22 mouse cellular contexts compared by ENCODE assay signal in the genomic region with DNA sequence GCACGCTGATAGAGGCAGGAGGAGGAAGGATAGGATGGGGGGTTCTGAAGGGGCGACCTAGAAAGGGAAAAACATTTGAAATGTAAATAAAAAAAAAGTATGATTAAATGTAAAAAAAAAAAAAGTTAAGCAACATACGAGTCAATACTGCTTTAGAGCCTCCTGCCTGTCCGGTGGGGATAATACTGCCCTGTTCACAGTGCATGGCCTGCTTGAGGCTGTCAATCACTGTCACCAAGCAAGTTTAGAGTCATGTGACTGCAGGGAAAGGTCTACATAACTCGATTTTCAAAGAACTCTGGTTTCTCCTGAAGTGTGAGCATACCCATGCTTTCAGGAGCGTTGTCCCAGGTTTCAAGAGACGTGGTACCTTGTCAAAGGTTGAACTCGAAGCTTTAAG. TPM values are rescaled to one million over a fixed set of nuclear protein-coding genes. Genes with fewer than 3 reads are reported as not detected.
DNase-seq lines count a peak whose midpoint lies in the region; ATAC-seq lines count a peak whose summit lies in the region.
"Had no signal": no experiment of that assay in that cellular context is flagged by ENCODE, and none has a peak within 500 bp of the region (broad histone marks: within the 10 kb centered on the region; RNA-seq: fewer than 3 reads in every experiment).

No protein-coding gene starts in this region.

- H3K36me3 ChIP-seq in heart, embryonic 10.5 days = no peaks in the 10 kb centered on the region
- no peaks in the 10 kb centered on the region for H3K36me3 ChIP-seq in hindbrain, embryonic 10.5 days
- H3K36me3 ChIP-seq in hindbrain, embryonic 11.5 days (ENCODE audit: control insufficient read depth, insufficient read depth, low read length) = no peaks in the 10 kb centered on the region
- no peaks in the 10 kb centered on the region for H3K36me3 ChIP-seq in neural tube, embryonic 12.5 days
- H3K36me3 ChIP-seq: liver, embryonic 15.5 days had no signal

- H3K4me3 ChIP-seq in heart, embryonic 10.5 days = no peak overlapping the region
- H3K4me3 ChIP-seq in hindbrain, embryonic 10.5 days = no peak overlapping the region
- H3K4me3 ChIP-seq in hindbrain, embryonic 11.5 days (ENCODE audit: low read depth, low read length) = no peak overlapping the region
- no peak overlapping the region for H3K4me3 ChIP-seq in neural tube, embryonic 12.5 days
- H3K4me3 ChIP-seq: left cerebral cortex, adult 2 months; liver, embryonic 15.5 days had no signal

- DNase-seq in heart, embryonic 10.5 days (ENCODE audit: low spot score) = no peak
- DNase-seq in heart, adult 11 months = no peak
- DNase-seq in hindbrain, embryonic 10.5 days (ENCODE audit: low spot score) = no peak
- DNase-seq in hindbrain, embryonic 11.5 days (ENCODE audit: low spot score) = no peak
- no peak for DNase-seq in neural tube, embryonic 10.5 days (ENCODE audit: extremely low spot score, low spot score)
- no peak for DNase-seq in adrenal gland, postnatal 4 days (ENCODE audit: low spot score in 2 of 2)
- DNase-seq: adrenal gland, postnatal 14 days; cerebellum, adult 18-20 months; cerebellum, postnatal 25 days; gastrocnemius, postnatal 25 days; heart, postnatal 14 days; kidney, postnatal 36 days; layer of hippocampus, adult 9-11 months; left cerebral cortex, postnatal 4 days; lung, postnatal 10 days; right cerebral cortex, postnatal 4 days; thymus, adult 2 months had no signal

- no peak for ATAC-seq in hindbrain, embryonic 11.5 days (ENCODE audit: low FRiP score)
- peak; percentile 43; the same call in 1 of the 2 replicates for ATAC-seq in neural tube, embryonic 12.5 days (ENCODE audit: low FRiP score, low read depth)
- ATAC-seq: forebrain, embryonic 16.5 days; midbrain, embryonic 16.5 days had no signal

- peaks cover 62% of the 10 kb centered on the region for H3K4me1 ChIP-seq in heart, embryonic 10.5 days
- H3K4me1 ChIP-seq in hindbrain, embryonic 10.5 days (replicated peaks) = peaks cover 48% of the 10 kb centered on the region
- H3K4me1 ChIP-seq in hindbrain, embryonic 11.5 days (replicated peaks; ENCODE audit: control insufficient read depth, insufficient read depth, low read length) = no peaks in the 10 kb centered on the region
- H3K4me1 ChIP-seq in neural tube, embryonic 12.5 days = peaks cover 13% of the 10 kb centered on the region

- no peaks in the 10 kb centered on the region for H3K27me3 ChIP-seq in heart, embryonic 10.5 days (ENCODE audit: insufficient read depth, poor library complexity, severe bottlenecking)
- peaks cover 3% of the 10 kb centered on the region; the same call in 1 of the 2 replicates for H3K27me3 ChIP-seq in hindbrain, embryonic 10.5 days (ENCODE audit: insufficient read depth, poor library complexity, severe bottlenecking)
- no peaks in the 10 kb centered on the region for H3K27me3 ChIP-seq in hindbrain, embryonic 11.5 days (ENCODE audit: control insufficient read depth, insufficient read depth, low read length)
- H3K27me3 ChIP-seq in neural tube, embryonic 12.5 days (replicated peaks) = no peaks in the 10 kb centered on the region
- H3K27me3 ChIP-seq: liver, embryonic 15.5 days had no signal

- H3K9ac ChIP-seq in hindbrain, embryonic 11.5 days (ENCODE audit: low read depth, low read length) = no peak overlapping the region
- H3K9ac ChIP-seq in neural tube, embryonic 12.5 days = no peak overlapping the region
- H3K9ac ChIP-seq: liver, embryonic 15.5 days had no signal

- H3K9me3 ChIP-seq in heart, embryonic 10.5 days = no peaks in the 10 kb centered on the region
- H3K9me3 ChIP-seq in hindbrain, embryonic 10.5 days = no peaks in the 10 kb centered on the region
- H3K9me3 ChIP-seq in hindbrain, embryonic 11.5 days (ENCODE audit: control insufficient read depth, low read length) = no peaks in the 10 kb centered on the region
- no peaks in the 10 kb centered on the region for H3K9me3 ChIP-seq in neural tube, embryonic 12.5 days
- H3K9me3 ChIP-seq: liver, embryonic 15.5 days had no signal

- WGBS in heart, embryonic 10.5 days = 57% methylated on average over 8 of the region's 8 CpGs
- 60% methylated on average over 8 of the region's 8 CpGs for WGBS in hindbrain, embryonic 10.5 days
- WGBS in hindbrain, embryonic 11.5 days = 63% methylated on average over 8 of the region's 8 CpGs
- 66% methylated on average over 8 of the region's 8 CpGs for WGBS in neural tube, embryonic 12.5 days

- H3K4me2 ChIP-seq in hindbrain, embryonic 11.5 days (replicated peaks; ENCODE audit: low read depth, low read length) = no peak overlapping the region
- no peak overlapping the region for H3K4me2 ChIP-seq in neural tube, embryonic 12.5 days (replicated peaks)
- H3K4me2 ChIP-seq: liver, embryonic 15.5 days had no signal

- H3K27ac ChIP-seq in heart, embryonic 10.5 days = peak overlapping the region; percentile 73
- peak overlapping the region; percentile 40; the same call in 1 of the 2 replicates for H3K27ac ChIP-seq in hindbrain, embryonic 10.5 days
- no peak overlapping the region for H3K27ac ChIP-seq in hindbrain, embryonic 11.5 days (ENCODE audit: low read depth, low read length)
- no peak overlapping the region for H3K27ac ChIP-seq in neural tube, embryonic 12.5 days
- H3K27ac ChIP-seq: left cerebral cortex, adult 2 months; liver, embryonic 15.5 days had no signal

RNA-seq across cellular contexts. Expression of gene Tiam1, which starts 15.2 kb away (rescaled TPM):
- 13.3 and 16.4 TPM in 2 replicates for polyA plus RNA-seq in heart, embryonic 10.5 days (2016; fragmentation: Nextera tagmentation; extraction: Ambion mirVana)
- 19.4 and 19.7 TPM in 2 replicates for polyA plus RNA-seq in hindbrain, embryonic 10.5 days (2016; fragmentation: Nextera tagmentation; extraction: Ambion mirVana)
- 23.3 and 27.6 TPM in 2 replicates for polyA plus RNA-seq in hindbrain, embryonic 11.5 days (2014; fragmentation: Nextera tagmentation; extraction: Ambion mirVana)
- polyA plus RNA-seq in neural tube, embryonic 12.5 days (2016; fragmentation: Nextera tagmentation; extraction: Ambion mirVana) = 15.7 and 22.2 TPM in 2 replicates
- 10 to 100 TPM; 67.9 to 73.4 TPM for total RNA-seq in adrenal gland, postnatal 4 days (2021)

Comparison
In these comparisons a context has a peak if more than half of its experiments do, and no peak if none do; other contexts are left out.
1. H3K27ac ChIP-seq: peak in heart, embryonic 10.5 days (single experiment) and hindbrain, embryonic 10.5 days (single experiment); none in hindbrain, embryonic 11.5 days (single experiment) and neural tube, embryonic 12.5 days (single experiment).